Mouse (Mus musculus) T-helper 2 cell (primary cell): ENCODE results near the gene Gm20388.
"Not testable (repeated sequence)": the region's sequence is repeated elsewhere in the genome, so short reads cannot be mapped to it uniquely, and the experiment has no call there.

Experiments
- in situ Hi-C: fragments of 300-600 bp; cut with MboI, MseI; formaldehyde crosslinking; loops from one replicate; pipeline ENCODE4 v1.15.1; 2025; ENCODE audit warnings: high pct_unique_total_duplicates

The Gm20388 gene

DNA sequence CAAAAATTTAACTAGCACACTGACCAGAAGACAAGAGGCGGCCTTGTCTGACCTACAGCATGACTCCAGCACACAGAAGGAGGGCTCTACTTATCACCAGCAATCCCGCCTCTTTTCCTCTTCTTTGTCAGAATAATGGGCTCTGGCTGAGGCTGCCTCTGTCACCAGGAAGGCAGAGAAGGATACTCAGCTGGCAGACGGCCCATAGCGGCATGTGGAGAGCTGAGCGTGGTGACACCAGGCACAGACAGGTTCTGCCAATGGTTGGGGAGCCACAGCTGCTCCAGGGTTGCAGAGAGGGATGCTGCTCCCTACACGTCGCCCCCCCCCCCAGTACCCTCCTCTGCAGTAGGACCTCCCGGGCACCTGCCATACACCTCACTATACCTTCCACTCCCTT, 450.7 kb downstream of the Gm20388 start:
- in situ Hi-C loops: loop anchor here (5.0 kb wide), 1 partner anchor 34 kb away; no protein-coding TSS in a partner anchor

DNA sequence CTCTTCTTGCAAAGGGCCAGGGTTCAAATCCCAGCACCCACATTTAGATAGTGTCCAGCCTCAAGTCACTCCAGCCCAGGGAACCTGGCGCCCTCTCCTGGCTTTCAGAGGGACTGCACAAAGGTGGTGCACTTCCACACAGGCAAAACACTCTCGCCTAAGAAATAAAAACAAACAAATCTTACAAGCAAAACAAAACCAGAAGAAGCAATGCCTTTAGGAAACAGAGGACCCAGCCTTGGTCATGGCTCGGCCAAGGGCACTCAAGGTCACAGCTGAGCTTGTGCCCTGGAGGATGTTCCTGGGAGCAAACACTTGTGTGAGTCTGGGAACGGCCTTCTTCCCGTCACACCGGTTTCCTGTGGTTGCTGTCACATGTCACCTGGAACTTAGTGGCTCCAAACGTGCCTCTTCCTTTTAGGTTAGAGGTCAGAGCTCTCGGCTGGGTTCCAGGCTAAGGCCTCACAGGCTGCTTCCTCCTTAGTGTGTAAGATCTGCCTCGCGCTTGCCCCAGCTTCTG, 453.0 kb downstream of the Gm20388 start:
- in situ Hi-C loops: loop anchor here (5.0 kb wide), 1 partner anchor 36 kb away; no protein-coding TSS in a partner anchor

DNA sequence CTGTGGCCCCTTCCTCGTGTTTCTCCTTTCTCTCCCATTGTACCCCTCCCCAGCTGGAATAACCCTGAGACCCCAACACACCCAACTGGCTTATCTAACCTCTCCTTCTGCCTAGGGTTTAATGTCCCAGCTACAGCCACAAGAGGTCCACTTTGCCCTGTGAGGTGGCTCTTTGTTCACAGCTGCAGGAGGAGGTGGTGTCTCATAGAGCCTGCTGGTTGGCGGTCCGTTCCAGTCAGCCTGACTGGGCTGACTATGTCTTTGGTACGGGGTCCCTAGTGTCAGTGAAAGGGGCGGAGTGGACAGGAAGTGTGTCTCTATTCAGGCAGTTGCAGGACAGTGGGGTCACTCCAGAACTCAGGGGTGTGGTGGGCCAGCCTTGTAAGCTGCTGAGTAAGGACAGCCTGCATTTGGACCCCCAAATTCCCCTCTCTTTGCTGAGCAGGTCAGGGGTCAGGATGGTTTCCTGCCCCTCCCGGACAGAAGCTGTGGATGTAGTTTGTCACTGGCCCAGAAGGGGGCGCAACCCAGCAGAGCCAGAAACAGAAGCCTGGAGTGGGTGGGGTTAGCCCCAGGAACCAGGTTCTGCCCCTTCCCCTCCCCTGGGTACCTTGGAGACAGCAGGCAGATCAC, 453.6 kb downstream of the Gm20388 start:
- in situ Hi-C loops: loop anchor here (5.0 kb wide), 1 partner anchor 37 kb away; no protein-coding TSS in a partner anchor

DNA sequence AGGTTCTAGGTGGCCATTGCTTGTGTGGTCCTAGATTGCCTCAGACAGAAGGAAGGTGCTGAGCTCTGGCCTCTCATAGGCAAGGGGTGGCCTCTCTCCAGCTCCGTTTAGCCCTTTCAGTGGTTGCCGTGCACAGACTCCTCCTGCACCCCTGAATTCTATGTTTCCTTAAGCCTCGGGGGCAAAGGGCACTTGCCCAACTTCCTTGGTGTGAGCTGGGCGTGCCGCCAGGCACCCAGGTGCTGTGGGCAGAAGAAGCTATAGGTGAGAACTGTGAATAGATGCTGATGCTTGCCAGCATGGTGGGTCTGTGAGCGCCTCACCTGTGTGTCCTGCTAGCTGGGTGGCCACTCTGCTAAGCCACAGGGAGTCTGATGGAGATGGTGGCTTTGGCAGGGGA, 456.2 kb downstream of the Gm20388 start:
- in situ Hi-C loops: no loop called here

DNA sequence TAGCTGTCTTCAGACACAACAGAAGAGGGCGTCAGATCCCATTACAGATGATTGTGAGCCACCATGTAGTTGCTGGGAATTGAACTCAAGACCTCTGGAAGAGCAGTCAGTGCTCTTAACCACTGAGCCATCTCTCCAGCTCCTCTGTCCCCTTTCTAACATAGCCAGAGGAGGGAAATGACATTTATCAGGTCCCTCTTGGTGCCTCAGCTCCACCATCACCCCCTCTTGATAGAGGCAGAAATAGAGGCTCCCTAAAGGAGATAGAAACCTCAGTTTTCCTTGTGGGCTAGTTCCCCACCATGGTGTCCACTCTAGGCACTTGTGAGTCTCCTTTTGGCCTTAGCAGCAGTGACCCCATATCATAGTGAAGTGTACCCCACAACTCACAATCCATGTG, 457.6 kb downstream of the Gm20388 start:
- in situ Hi-C loops: not testable (repeated sequence)

DNA sequence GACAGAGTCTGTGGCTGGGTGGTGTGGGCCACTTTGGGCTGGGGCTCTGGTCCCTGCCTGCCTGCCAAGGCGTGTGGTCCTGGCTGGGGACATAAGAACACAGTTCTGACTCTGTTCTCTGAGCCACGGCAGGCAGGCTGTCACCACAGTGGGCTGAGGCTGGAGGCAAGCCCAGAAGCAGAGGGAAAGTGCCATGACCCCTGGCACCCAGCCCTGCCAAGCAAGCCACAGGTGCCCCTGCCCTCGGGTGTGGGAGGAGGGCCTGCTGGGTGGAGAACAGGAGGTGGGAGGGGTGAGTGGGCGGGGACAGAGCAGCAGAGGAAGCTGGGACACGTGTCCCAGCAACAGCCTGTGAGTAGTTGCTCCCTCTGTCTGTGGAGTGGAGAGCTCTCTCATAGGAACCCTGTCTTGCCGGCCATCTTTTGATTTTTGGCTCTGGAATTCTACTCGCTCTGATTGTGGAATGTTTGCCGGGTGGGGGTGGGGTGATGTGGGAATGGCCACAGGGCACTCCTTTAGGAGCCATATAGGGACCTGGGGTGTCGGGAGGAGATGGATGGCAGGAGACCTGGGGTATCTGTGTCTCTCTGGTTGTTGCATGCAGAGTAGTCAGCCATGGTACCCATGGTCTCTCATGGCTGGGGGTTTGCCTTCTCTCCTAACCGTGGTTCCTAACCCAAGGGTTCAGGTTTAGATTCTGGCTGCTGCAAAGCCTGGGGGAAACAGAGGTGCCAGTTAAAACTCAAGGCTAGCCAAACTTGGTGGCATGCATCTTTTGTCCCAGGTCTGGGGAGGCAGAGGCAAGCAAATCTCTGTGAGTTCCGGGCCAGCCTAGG, 458.4 kb downstream of the Gm20388 start:
- in situ Hi-C loops: no loop called here

DNA sequence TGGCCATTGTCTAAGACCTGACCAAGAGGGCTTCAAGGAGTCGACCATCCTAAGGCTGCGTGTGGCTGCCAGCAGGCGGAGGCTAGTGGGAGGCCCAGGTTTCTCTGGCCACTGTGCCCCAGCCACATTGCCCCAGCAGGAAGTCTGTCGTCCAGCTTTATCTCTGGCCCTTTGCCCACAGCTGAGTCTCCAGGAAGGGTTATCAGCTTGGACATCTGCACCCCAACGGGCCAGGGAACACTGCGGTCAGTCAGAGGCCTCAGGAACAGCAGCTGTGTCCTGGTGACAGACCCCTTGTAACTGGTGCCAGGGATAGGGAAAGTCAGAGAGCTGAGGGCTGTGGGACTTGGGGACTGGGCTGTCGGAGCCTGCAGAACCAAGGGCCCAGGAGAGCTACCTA, 459.3 kb downstream of the Gm20388 start:
- in situ Hi-C loops: no loop called here

DNA sequence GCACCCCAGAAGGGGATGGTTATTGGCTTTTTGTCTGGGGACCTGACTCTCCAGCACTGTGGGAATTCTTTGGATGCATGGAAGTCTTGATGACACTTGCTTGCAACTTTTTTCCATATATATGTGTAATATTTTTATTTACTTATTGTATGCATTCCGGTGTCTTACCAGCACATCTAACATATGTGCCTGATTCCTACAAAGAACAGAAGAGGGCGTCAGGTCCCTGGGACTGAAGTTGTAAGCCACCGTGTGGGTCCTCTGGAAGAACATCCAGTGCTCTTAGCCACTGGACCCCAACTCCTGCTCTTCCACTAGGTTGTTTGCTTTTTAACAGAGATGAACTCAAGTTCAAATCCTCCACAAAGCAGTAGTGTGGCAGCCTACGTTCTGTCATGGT, 459.8 kb downstream of the Gm20388 start:
- in situ Hi-C loops: no loop called here

DNA sequence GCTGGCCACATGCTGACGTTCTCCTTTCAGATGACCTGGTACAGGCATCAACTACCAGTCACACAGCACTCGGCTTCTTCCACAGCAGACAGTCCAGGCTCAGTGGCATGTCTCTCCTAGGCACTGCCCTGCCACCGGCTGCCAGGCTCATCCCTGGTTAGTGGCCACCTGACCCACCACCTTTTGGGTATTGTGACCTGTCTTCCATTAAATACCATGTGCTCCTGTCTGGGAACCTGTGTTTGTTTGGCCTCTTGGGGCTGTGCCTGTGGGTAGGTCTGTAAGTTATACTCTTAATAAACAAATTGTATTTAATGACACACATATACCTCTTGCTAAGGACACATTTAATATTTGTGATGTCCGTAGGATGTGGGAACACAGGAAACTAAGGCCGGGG, 460.5 kb downstream of the Gm20388 start:
- in situ Hi-C loops: no loop called here

DNA sequence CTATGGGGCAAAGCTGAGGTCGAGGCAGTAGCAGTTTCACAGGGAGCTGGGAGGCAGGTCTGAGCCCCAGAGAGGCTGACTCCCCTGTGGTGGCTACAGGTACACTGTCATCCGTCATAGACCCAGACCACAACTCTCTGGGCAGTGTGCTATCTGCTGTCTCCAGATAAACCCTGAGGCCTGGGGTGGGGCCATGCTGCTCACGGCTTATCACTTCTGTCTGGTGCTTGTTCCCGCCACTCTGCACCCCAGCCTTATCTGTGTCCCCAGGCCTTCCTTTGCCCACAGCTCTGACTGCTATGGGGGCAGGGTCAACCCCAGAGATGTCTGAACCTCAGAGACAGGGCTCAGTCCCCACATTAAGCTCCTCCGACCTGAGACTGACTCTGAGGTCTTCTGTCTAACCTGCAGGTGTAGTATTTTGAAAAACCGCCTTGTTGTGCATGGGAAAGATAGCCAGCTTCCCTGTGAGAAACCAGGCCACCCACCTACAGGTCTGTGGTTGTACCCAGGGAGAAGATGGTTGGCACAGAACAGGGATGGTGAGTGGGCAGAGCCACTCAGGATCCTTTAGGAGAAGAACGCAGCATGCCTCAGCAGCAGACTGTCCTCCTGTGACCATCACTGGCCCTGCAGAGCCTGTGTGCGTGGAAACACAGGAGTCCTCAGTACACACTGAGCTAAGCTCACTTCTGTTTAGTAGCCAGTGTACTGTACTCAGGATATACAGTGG, 461.2 kb downstream of the Gm20388 start:
- in situ Hi-C loops: no loop called here

DNA sequence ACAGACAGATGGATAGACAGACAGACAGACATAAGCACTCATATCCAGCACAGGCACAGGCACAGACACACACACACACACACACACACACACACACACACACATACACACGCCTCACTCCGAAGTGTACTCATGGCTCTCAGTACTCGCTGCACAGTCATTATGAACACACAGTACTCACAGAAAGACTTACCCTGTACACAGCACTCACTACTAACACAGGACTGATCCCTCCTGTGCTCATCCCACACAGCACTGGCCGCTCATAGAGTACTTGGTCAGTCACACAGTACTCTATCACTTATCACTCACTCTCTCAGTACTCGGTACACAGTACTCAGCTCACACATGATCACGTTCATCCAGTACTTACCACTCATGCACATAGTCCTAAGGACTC, 462.0 kb downstream of the Gm20388 start:
- in situ Hi-C loops: no loop called here

DNA sequence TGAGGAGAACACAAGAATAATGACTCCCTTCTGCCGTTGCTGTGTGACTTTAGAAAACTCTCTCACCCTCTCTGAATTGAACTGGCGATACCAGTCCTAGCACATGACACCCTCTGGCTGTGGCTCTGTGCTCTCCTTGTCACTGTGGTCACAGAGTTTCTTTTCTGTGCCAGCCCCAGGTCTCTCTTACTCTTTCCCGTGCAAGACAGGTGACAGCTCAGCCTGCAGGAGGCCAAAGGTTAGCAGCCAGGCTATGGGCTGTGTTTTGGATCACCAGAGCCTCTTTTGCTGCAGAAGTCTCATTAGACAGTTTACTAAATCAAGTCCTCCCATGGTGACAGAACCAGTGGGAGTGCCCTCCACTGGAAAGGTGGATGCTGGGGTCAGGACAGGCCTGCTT, 463.0 kb downstream of the Gm20388 start:
- in situ Hi-C loops: no loop called here

DNA sequence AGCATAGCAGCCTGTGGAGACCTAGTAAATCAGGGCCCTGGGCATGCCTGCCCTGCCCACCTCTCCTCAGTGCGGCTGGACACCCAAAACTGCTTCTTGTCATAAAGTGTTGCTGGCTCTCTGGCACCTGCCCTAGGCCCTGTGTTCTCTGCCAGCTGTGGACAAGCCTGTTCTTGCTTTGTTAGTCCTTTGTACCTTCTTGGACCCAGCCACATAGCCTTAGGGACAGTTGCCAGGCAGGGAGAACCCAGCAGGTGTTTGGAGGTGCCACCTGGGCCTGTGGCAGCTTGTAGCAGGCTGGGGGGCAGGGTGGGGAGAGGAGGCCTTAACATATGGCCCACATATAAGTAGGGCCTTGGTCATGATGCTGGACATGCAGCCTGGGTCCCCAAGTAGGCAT, 463.4 kb downstream of the Gm20388 start:
- in situ Hi-C loops: no loop called here

DNA sequence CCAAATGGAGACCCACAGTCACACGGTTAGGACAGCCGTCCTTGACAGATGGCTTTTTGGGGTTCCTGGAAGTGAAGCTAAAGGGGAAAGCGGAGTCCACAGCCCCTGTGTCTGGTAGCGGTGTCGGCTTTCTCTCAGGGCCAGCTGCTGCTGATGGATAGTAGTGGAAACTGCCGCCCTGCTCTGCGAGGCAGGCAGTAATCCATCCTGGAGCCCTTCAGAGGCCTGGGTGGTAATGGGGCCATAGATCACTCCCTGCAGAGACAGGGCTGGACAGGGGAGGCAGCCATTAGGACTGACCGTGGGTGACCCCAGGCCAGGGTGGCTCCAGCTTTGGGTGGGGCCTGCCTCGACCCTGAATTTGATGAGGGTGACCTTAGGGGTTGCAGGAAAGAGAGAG, 463.9 kb downstream of the Gm20388 start:
- in situ Hi-C loops: no loop called here

DNA sequence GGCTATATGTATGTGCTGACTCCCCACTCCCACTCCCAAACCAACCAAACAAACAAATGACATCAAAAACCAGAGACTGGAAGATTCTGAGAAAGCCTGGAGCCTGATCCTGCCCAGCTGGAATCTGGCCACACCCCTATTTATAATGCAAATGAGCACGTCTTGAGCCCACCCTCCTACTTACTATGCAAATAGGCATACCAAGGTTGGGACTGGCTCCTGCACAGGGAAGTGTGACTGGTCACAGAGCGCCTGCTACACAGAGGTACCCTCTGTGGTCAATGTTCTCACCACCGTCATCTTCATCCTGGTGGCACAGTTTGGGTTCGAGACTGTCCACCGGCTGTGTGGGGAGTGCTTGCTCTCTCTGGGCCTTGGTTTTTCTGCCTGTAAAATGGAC, 464.5 kb downstream of the Gm20388 start:
- in situ Hi-C loops: no loop called here

DNA sequence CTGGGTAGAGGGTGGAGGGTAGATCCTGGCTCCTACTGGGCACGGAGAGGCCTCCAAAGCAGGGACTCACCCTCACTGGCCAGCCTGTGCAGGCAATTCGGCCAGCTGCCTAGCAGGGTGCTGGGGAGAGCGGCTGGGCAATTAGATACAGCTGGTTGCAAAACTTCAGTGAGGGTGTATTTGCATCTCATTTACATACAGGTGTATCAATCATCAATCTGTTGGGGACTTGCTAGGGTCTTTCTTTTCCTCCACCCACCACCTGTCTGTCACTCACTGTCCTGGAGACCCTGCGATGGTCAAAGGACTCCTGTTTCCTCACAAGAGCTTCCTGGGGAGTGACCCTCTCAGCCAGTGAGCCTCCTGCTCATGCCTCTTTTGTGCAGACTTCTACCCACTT, 465.6 kb downstream of the Gm20388 start:
- in situ Hi-C loops: no loop called here

DNA sequence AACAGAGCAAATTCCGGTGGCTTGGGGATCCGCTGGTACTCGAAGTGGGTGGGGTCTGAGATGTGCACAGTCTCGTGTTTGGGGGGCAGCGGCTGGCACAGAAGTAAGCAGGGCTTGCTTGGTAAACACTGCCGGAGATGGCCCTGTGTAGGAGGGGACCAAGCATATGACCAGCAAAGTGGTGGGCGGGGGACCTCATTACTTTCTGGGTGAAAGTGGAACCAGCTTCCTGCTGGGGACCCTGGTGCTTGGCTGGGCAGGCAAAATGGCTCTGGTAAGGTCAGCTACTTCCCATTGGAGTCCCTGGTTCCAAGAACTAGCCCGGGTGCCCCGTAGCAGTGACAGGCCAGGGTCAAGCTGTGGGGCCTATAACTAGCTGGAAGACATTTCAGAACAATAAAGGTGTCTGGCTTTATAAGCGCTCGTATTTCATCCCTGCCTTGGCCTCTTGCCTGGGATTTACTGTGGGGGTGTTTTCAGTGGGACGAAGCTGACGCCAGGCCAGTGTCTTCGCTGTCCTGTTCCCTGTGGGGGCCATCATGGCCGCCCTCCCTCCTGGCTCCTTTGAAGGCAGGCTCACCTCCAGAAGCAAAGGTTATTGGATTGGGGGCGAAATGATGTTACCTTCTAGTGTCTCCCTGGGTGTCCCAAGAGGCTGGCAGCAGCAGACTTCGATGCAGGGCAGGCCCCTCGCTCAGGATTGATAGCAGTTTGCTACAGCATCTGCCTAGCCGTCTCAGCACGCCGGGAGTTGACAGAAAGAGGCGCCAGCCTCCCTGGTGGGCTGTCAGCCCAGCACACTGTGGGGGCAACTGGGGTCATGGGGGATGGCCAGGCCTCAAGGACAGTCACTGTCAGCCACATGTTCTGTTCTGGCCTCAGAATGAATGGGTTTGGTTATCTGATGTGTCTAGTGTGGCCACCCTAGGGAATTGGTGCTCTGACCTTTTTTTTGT, 466.5 kb downstream of the Gm20388 start:
- in situ Hi-C loops: no loop called here

DNA sequence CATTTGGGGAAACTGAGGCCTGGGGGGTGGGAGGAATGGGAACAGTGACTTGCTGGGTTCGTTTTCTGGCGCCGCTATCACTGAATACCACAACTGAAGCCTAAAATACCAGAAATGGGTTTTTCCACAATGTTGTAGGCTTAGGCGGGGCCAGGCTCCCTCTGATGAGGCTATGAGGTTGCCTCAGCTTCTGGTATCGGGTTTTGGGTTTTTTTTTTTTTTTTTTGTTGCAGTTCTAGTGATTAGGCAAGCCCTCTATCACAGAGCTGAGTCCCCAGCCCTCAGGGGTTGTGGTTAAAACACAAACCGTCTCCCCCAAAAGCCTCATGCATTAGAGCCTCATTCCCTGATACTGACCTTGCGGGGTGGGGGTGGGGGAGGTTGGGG, 467.2 kb downstream of the Gm20388 start:
- in situ Hi-C loops: no loop called here

DNA sequence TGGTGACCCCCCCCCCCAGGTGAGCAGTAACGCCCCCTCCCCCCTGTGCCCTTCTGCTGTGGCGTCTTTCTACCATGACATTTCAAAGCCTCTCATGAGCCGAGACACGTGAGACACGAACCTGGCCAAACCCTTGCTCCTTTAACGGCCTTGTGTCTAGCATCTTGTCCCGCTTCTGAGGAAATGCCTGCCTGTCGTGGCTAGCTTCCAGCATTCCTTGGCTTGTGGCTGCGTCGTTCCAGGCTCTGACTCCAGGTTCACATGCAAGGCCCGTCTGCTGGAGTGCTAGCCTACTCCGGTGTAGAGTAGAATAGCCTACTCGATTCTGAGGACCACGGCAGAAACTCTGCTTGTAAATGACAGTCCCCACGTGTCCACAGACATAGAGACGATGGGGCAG, 467.7 kb downstream of the Gm20388 start:
- in situ Hi-C loops: no loop called here

DNA sequence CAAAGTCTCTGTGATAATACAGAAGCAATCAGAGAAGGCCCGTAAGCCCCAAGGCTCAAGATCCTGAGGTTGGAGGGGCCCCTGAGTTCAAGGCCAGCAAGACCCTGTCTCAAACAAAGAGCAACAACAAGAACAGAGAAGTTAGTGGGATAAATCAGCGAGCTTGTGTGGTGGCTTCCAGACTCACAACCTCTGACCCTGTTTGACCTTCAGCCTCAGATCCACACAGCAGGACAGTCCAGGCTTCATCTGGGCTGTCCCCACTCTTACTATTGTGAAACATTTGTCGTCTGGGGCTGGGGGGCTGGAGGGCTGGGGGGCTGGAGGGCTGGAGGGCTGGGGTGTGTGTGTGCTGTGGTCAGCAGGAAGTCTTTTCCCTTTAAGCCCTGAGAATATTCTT, 468.4 kb downstream of the Gm20388 start:
- in situ Hi-C loops: no loop called here

DNA sequence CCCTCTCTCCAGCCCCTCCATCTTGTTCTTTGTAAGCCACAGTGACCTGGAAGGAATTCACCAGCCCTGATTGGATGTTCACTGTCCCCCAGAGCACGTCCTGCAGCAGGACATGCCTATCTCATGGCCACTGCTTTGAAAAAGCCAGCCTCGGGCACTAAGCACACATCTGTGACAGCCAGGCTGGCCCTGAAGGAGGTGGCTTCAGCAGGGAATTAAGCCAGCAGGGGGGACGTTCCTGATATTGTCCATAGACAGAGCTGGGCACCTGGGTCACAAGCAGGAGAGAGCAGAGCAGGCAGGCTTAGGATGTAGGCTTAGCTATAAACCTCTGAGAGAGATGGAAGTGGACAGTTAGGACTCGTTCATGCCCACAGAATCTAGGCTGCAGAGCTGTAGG, 471.2 kb downstream of the Gm20388 start:
- in situ Hi-C loops: loop anchor here (10.0 kb wide), 1 partner anchor 463 kb away; no protein-coding TSS in a partner anchor
